Mouse (Mus musculus): Measurements from ENCODE around the gene Sox11. TPM values are rescaled to one million over a fixed set of nuclear protein-coding genes. Genes with fewer than 3 reads are reported as not detected.

Sox11 gene
- polyA plus RNA-seq, 1 experiment, result 0.08 TPM

GRCm38 (mm10) chr12:27311316-27311832, 31.0 kb downstream of the Sox11 start:
- H3K27me3 ChIP-seq (ENCODE audit: control insufficient read depth, insufficient read depth, low read length), result no peaks in the 10 kb centered on the region; the same call in 1 of the 2 replicates
- 28% methylated on average over 5 of the region's 5 CpGs for WGBS
- H3K4me3 ChIP-seq (ENCODE audit: extremely low read depth, insufficient read depth, insufficient read length), result no peak overlapping the region
- H3K36me3 ChIP-seq (ENCODE audit: control insufficient read depth, insufficient read depth, low read length), result no peaks in the 10 kb centered on the region
- H3K27ac ChIP-seq (ENCODE audit: insufficient read depth, low read length), result no peak overlapping the region
- no peak for DNase-seq (ENCODE audit: low read depth in 1 of 2, low spot score in 2 of 2)
- H3K4me1 ChIP-seq (ENCODE audit: control insufficient read depth, insufficient read depth, insufficient read length), result no peaks in the 10 kb centered on the region
- no peak for TF ChIP-seq CTCF (IDR thresholded peaks at IDR 0.05; ENCODE audit: extremely low read depth, insufficient read depth, insufficient read length, insufficient replicate concordance)
- TF ChIP-seq POLR2A (IDR thresholded peaks at IDR 0.05; ENCODE audit: low read depth, low read length), result no peak

- no peaks in the 10 kb centered on the region for H3K4me1 ChIP-seq (ENCODE audit: control insufficient read depth, insufficient read depth, insufficient read length)
- H3K36me3 ChIP-seq (ENCODE audit: control insufficient read depth, insufficient read depth, low read length), result no peaks in the 10 kb centered on the region
- H3K4me3 ChIP-seq (ENCODE audit: extremely low read depth, insufficient read depth, insufficient read length), result no peak overlapping the region
- no peak for TF ChIP-seq POLR2A (IDR thresholded peaks at IDR 0.05; ENCODE audit: low read depth, low read length)
- TF ChIP-seq CTCF (IDR thresholded peaks at IDR 0.05; ENCODE audit: extremely low read depth, insufficient read depth, insufficient read length, insufficient replicate concordance), result no peak
- H3K27me3 ChIP-seq (ENCODE audit: control insufficient read depth, insufficient read depth, low read length), result no peaks in the 10 kb centered on the region; the same call in 1 of the 2 replicates
- no peak for DNase-seq (ENCODE audit: low read depth in 1 of 2, low spot score in 2 of 2)
- H3K27ac ChIP-seq (ENCODE audit: insufficient read depth, low read length), result no peak overlapping the region
- 69% methylated on average over 13 of the region's 13 CpGs for WGBS
Observed at GRCm38 (mm10) chr12:27310703-27311102, 31.7 kb downstream of the Sox11 start.

- H3K27ac ChIP-seq (ENCODE audit: insufficient read depth, low read length), result no peak overlapping the region
- no peaks in the 10 kb centered on the region; the same call in 1 of the 2 replicates for H3K27me3 ChIP-seq (ENCODE audit: control insufficient read depth, insufficient read depth, low read length)
- TF ChIP-seq POLR2A (IDR thresholded peaks at IDR 0.05; ENCODE audit: low read depth, low read length) (no peak), CTCF (IDR thresholded peaks at IDR 0.05; ENCODE audit: extremely low read depth, insufficient read depth, insufficient read length, insufficient replicate concordance) (no peak)
- no peak overlapping the region for H3K4me3 ChIP-seq (ENCODE audit: extremely low read depth, insufficient read depth, insufficient read length)
- H3K4me1 ChIP-seq (ENCODE audit: control insufficient read depth, insufficient read depth, insufficient read length), result no peaks in the 10 kb centered on the region
- 80% methylated on average over 6 of the region's 6 CpGs for WGBS
- no peak for DNase-seq (ENCODE audit: low read depth in 1 of 2, low spot score in 2 of 2)
- no peaks in the 10 kb centered on the region for H3K36me3 ChIP-seq (ENCODE audit: control insufficient read depth, insufficient read depth, low read length)
Observed at GRCm38 (mm10) chr12:27309969-27310368, 32.4 kb downstream of the Sox11 start.

- Histone ChIP-seq H3K27me3 (ENCODE audit: control insufficient read depth, insufficient read depth, low read length) (no peaks in the 10 kb centered on the region), H3K27ac (ENCODE audit: insufficient read depth, low read length) (no peak overlapping the region), H3K4me3 (ENCODE audit: extremely low read depth, insufficient read depth, insufficient read length) (no peak overlapping the region), H3K36me3 (ENCODE audit: control insufficient read depth, insufficient read depth, low read length) (no peaks in the 10 kb centered on the region), H3K4me1 (ENCODE audit: control insufficient read depth, insufficient read depth, insufficient read length) (no peaks in the 10 kb centered on the region)
- WGBS, result 43% methylated on average over 2 of the region's 2 CpGs
- no peak for DNase-seq (ENCODE audit: low read depth in 1 of 2, low spot score in 2 of 2)
- TF ChIP-seq POLR2A (IDR thresholded peaks at IDR 0.05; ENCODE audit: low read depth, low read length) (no peak), CTCF (IDR thresholded peaks at IDR 0.05; ENCODE audit: extremely low read depth, insufficient read depth, insufficient read length, insufficient replicate concordance) (no peak)
Observed at GRCm38 (mm10) chr12:27304713-27305437, 37.5 kb downstream of the Sox11 start.

GRCm38 (mm10) chr12:27303190-27303589, 39.2 kb downstream of the Sox11 start:
- Histone ChIP-seq H3K27ac (ENCODE audit: insufficient read depth, low read length) (no peak overlapping the region), H3K4me1 (ENCODE audit: control insufficient read depth, insufficient read depth, insufficient read length) (no peaks in the 10 kb centered on the region), H3K27me3 (ENCODE audit: control insufficient read depth, insufficient read depth, low read length) (no peaks in the 10 kb centered on the region), H3K36me3 (ENCODE audit: control insufficient read depth, insufficient read depth, low read length) (no peaks in the 10 kb centered on the region), H3K4me3 (ENCODE audit: extremely low read depth, insufficient read depth, insufficient read length) (no peak overlapping the region)
- WGBS, result 64% methylated on average over 6 of the region's 6 CpGs
- TF ChIP-seq CTCF (IDR thresholded peaks at IDR 0.05; ENCODE audit: extremely low read depth, insufficient read depth, insufficient read length, insufficient replicate concordance), result no peak
- no peak for TF ChIP-seq POLR2A (IDR thresholded peaks at IDR 0.05; ENCODE audit: low read depth, low read length)
- DNase-seq (ENCODE audit: low read depth in 1 of 2, low spot score in 2 of 2), result no peak

GRCm38 (mm10) chr12:27298721-27299120, 43.7 kb downstream of the Sox11 start:
- H3K36me3 ChIP-seq (ENCODE audit: control insufficient read depth, insufficient read depth, low read length), result no peaks in the 10 kb centered on the region
- no peaks in the 10 kb centered on the region for H3K4me1 ChIP-seq (ENCODE audit: control insufficient read depth, insufficient read depth, insufficient read length)
- H3K4me3 ChIP-seq (ENCODE audit: extremely low read depth, insufficient read depth, insufficient read length), result no peak overlapping the region
- WGBS, result 82% methylated on average over 3 of the region's 3 CpGs
- DNase-seq (ENCODE audit: low read depth in 1 of 2, low spot score in 2 of 2), result no peak
- H3K27me3 ChIP-seq (ENCODE audit: control insufficient read depth, insufficient read depth, low read length), result no peaks in the 10 kb centered on the region
- TF ChIP-seq CTCF (IDR thresholded peaks at IDR 0.05; ENCODE audit: extremely low read depth, insufficient read depth, insufficient read length, insufficient replicate concordance) (no peak), POLR2A (IDR thresholded peaks at IDR 0.05; ENCODE audit: low read depth, low read length) (no peak)
- no peak overlapping the region for H3K27ac ChIP-seq (ENCODE audit: insufficient read depth, low read length)

GRCm38 (mm10) chr12:27294191-27294590, 48.2 kb downstream of the Sox11 start:
- H3K36me3 ChIP-seq (ENCODE audit: control insufficient read depth, insufficient read depth, low read length), result no peaks in the 10 kb centered on the region
- TF ChIP-seq POLR2A (IDR thresholded peaks at IDR 0.05; ENCODE audit: low read depth, low read length) (no peak), CTCF (IDR thresholded peaks at IDR 0.05; ENCODE audit: extremely low read depth, insufficient read depth, insufficient read length, insufficient replicate concordance) (no peak)
- no peak overlapping the region for H3K27ac ChIP-seq (ENCODE audit: insufficient read depth, low read length)
- H3K4me1 ChIP-seq (ENCODE audit: control insufficient read depth, insufficient read depth, insufficient read length), result no peaks in the 10 kb centered on the region
- DNase-seq (ENCODE audit: low read depth in 1 of 2, low spot score in 2 of 2), result no peak
- no peak overlapping the region for H3K4me3 ChIP-seq (ENCODE audit: extremely low read depth, insufficient read depth, insufficient read length)
- H3K27me3 ChIP-seq (ENCODE audit: control insufficient read depth, insufficient read depth, low read length), result no peaks in the 10 kb centered on the region
- 50% methylated on average over 1 of the region's 1 CpGs for WGBS
